In genomic region chr6:88015797-88016196, GRCm38 (mm10) we compare ENCODE assay signal across 30 mouse cellular contexts. TPM values are rescaled to one million over a fixed set of nuclear protein-coding genes. Genes with fewer than 3 reads are reported as not detected.
A peak's percentile ranks its signal among the peaks of the same experiment; 100 is the strongest.
DNase-seq lines count a peak whose midpoint lies in the region; ATAC-seq and TF ChIP-seq lines count a peak whose summit lies in the region.
"Had no signal": no experiment of that assay in that cellular context is flagged by ENCODE, and none has a peak within 500 bp of the region (broad histone marks: within the 10 kb centered on the region; RNA-seq: fewer than 3 reads in every experiment).

No protein-coding gene starts in this region.

- peaks cover 64% of the 10 kb centered on the region for H3K4me1 ChIP-seq in G1E (ENCODE audit: insufficient read depth, low read depth, low read length)
- peaks cover 21% of the 10 kb centered on the region for H3K4me1 ChIP-seq in liver, embryonic 11.5 days (replicated peaks; ENCODE audit: control insufficient read depth, insufficient read depth, low read length)
- H3K4me1 ChIP-seq in liver, embryonic 16.5 days (ENCODE audit: control insufficient read depth, low read depth, low read length) = peaks cover 17% of the 10 kb centered on the region
- H3K4me1 ChIP-seq in kidney, embryonic 14.5 days (ENCODE audit: control insufficient read depth, insufficient read depth, low read length) = no peaks in the 10 kb centered on the region
- H3K4me1 ChIP-seq: kidney, embryonic 15.5 days; midbrain, embryonic 10.5 days had no signal

- TF ChIP-seq CTCF in G1E (IDR thresholded peaks at IDR 0.05; ENCODE audit: low read depth, low read length) = no peak

- no peak overlapping the region for H3K4me3 ChIP-seq in G1E (ENCODE audit: low read depth, low read length)
- no peak overlapping the region for H3K4me3 ChIP-seq in liver, embryonic 11.5 days (ENCODE audit: low read depth, low read length)
- H3K4me3 ChIP-seq in liver, embryonic 16.5 days (ENCODE audit: low read depth, low read length) = no peak overlapping the region
- H3K4me3 ChIP-seq in kidney, embryonic 14.5 days (ENCODE audit: low read length) = no peak overlapping the region
- H3K4me3 ChIP-seq: embryonic facial prominence, embryonic 12.5 days; kidney, embryonic 15.5 days; layer of hippocampus, adult 2 months; limb, embryonic 13.5 days; midbrain, embryonic 10.5 days; neural tube, embryonic 12.5 days had no signal

- H3K36me3 ChIP-seq in G1E (replicated peaks) = peaks cover 80% of the 10 kb centered on the region
- peaks cover 11% of the 10 kb centered on the region for H3K36me3 ChIP-seq in liver, embryonic 11.5 days (ENCODE audit: control insufficient read depth, insufficient read depth, low read length)
- peaks cover 3% of the 10 kb centered on the region for H3K36me3 ChIP-seq in liver, embryonic 16.5 days (ENCODE audit: control insufficient read depth, insufficient read depth)
- H3K36me3 ChIP-seq in kidney, embryonic 14.5 days (ENCODE audit: control insufficient read depth, insufficient read depth, low read length) = peaks cover 22% of the 10 kb centered on the region

- H3K27ac ChIP-seq in liver, embryonic 11.5 days (ENCODE audit: low read depth, low read length) = no peak overlapping the region
- H3K27ac ChIP-seq in liver, embryonic 16.5 days (ENCODE audit: low read length) = no peak overlapping the region
- H3K27ac ChIP-seq in kidney, embryonic 14.5 days (ENCODE audit: low read depth, low read length) = no peak overlapping the region
- H3K27ac ChIP-seq: embryonic facial prominence, embryonic 12.5 days; kidney, embryonic 15.5 days; limb, embryonic 13.5 days; macrophage; midbrain, embryonic 10.5 days; neural tube, embryonic 12.5 days had no signal

- no peaks in the 10 kb centered on the region for H3K9me3 ChIP-seq in G1E (replicated peaks)
- H3K9me3 ChIP-seq in liver, embryonic 11.5 days (ENCODE audit: control insufficient read depth, low read length) = no peaks in the 10 kb centered on the region
- H3K9me3 ChIP-seq in liver, embryonic 16.5 days (replicated peaks; ENCODE audit: control insufficient read depth, low read length) = no peaks in the 10 kb centered on the region
- H3K9me3 ChIP-seq in kidney, embryonic 14.5 days (ENCODE audit: control insufficient read depth, low read length) = no peaks in the 10 kb centered on the region
- H3K9me3 ChIP-seq: embryonic facial prominence, embryonic 12.5 days; kidney, embryonic 15.5 days; limb, embryonic 13.5 days; midbrain, embryonic 10.5 days; neural tube, embryonic 12.5 days had no signal

- DNase-seq in G1E (ENCODE audit: low spot score) = peak; percentile 35
- peak; percentile 8 for DNase-seq in MEL-GATA-1-ER (ENCODE audit: extremely low read depth, low read depth)
- DNase-seq in liver, embryonic 11.5 days (ENCODE audit: low spot score) = no peak
- DNase-seq in kidney, adult 9 months = no peak
- no peak for DNase-seq in ovary, postnatal 36 days (ENCODE audit: low spot score)
- DNase-seq: adrenal gland, adult 2 months; B cell, adult 2 months; cerebellum, adult 11 months; cerebellum, adult 9-10 months; cerebellum, postnatal 36 days; embryo, embryonic 11 days; kidney, postnatal 25 days; lung, adult 2 months; lung, postnatal 10 days; right cerebral cortex, postnatal 4 days; thymus, postnatal 4 days had no signal

- peak overlapping the region; percentile 36 for H3K4me2 ChIP-seq in liver, embryonic 11.5 days
- H3K4me2 ChIP-seq in liver, embryonic 16.5 days (ENCODE audit: low read depth, low read length) = no peak overlapping the region
- no peak overlapping the region for H3K4me2 ChIP-seq in kidney, embryonic 14.5 days (replicated peaks; ENCODE audit: low read depth, low read length)
- H3K4me2 ChIP-seq: embryonic facial prominence, embryonic 12.5 days; kidney, embryonic 15.5 days; limb, embryonic 13.5 days; neural tube, embryonic 12.5 days had no signal

- H3K27me3 ChIP-seq in G1E (ENCODE audit: insufficient read depth, low read length) = no peaks in the 10 kb centered on the region
- no peaks in the 10 kb centered on the region for H3K27me3 ChIP-seq in liver, embryonic 11.5 days (replicated peaks; ENCODE audit: control insufficient read depth, insufficient read depth, low read length)
- H3K27me3 ChIP-seq in liver, embryonic 16.5 days (ENCODE audit: control insufficient read depth, insufficient read depth, low read depth, low read length) = no peaks in the 10 kb centered on the region
- H3K27me3 ChIP-seq in kidney, embryonic 14.5 days (ENCODE audit: control insufficient read depth, insufficient read depth, low read length) = no peaks in the 10 kb centered on the region
- H3K27me3 ChIP-seq: CH12.LX; embryonic facial prominence, embryonic 12.5 days; kidney, embryonic 15.5 days; limb, embryonic 13.5 days; neural tube, embryonic 12.5 days had no signal

- 42% methylated on average over 2 of the region's 2 CpGs for WGBS in liver, embryonic 11.5 days
- WGBS in liver, embryonic 16.5 days (ENCODE audit: insufficient replicate concordance) = 21% methylated on average over 2 of the region's 2 CpGs
- WGBS in kidney, embryonic 14.5 days = 80% methylated on average over 2 of the region's 2 CpGs

- no peak overlapping the region for H3K9ac ChIP-seq in liver, embryonic 11.5 days (ENCODE audit: low read depth, low read length)
- H3K9ac ChIP-seq in liver, embryonic 16.5 days (ENCODE audit: low read depth, low read length) = no peak overlapping the region; the same call in 1 of the 2 replicates
- H3K9ac ChIP-seq in kidney, embryonic 14.5 days (ENCODE audit: low read depth, low read length) = no peak overlapping the region
- H3K9ac ChIP-seq: embryonic facial prominence, embryonic 12.5 days; kidney, embryonic 15.5 days; limb, embryonic 13.5 days; neural tube, embryonic 12.5 days had no signal

- ATAC-seq in G1E (ENCODE audit: extremely low read depth, insufficient number of reproducible peaks, low FRiP score, poor library complexity, severe bottlenecking) = no peak
- peak; percentile 77 for ATAC-seq in liver, embryonic 11.5 days (replicated peaks; ENCODE audit: low FRiP score)
- ATAC-seq in liver, embryonic 16.5 days (ENCODE audit: low read depth) = peak; percentile 69
- ATAC-seq in kidney, embryonic 14.5 days (ENCODE audit: low FRiP score, low TSS enrichment) = no peak
- ATAC-seq: activated CD4-positive, CD25-positive, alpha-beta regulatory T cell, adult 4 months; forebrain, embryonic 14.5 days; hindbrain, embryonic 16.5 days; midbrain, embryonic 16.5 days had no signal

RNA-seq across cellular contexts. Expression of gene Rab7, which starts 29.3 kb away (rescaled TPM):
- total RNA-seq in G1E (2014; fragmentation: Nextera tagmentation) = 419 and 473 TPM in 2 replicates
- 80.7 and 101 TPM in 2 replicates for total RNA-seq in G1E (2017)
- 89.5 and 89.9 TPM in 2 replicates for polyA plus RNA-seq in G1E (2012)
- polyA plus RNA-seq in liver, embryonic 11.5 days (2014; fragmentation: Nextera tagmentation; extraction: Ambion mirVana) = 221 and 230 TPM in 2 replicates
- 112 and 113 TPM in 2 replicates for polyA plus RNA-seq in liver, embryonic 16.5 days (2015; fragmentation: Nextera tagmentation; extraction: Ambion mirVana)
- 151 and 222 TPM in 2 replicates for polyA plus RNA-seq in kidney, embryonic 14.5 days (2014; fragmentation: Nextera tagmentation; extraction: Ambion mirVana)

RNA-seq across cellular contexts. Expression of gene H1fx, which starts 34.4 kb away (rescaled TPM):
- total RNA-seq in G1E (2014; fragmentation: Nextera tagmentation) (not detected in 2 replicates), G1E (2017) (not detected in 2 replicates)
- polyA plus RNA-seq in G1E (2012) = not detected in 2 replicates
- polyA plus RNA-seq in liver, embryonic 11.5 days (2014; fragmentation: Nextera tagmentation; extraction: Ambion mirVana) = 16.8 and 21.2 TPM in 2 replicates
- 0.55 and 0.79 TPM in 2 replicates for polyA plus RNA-seq in liver, embryonic 16.5 days (2015; fragmentation: Nextera tagmentation; extraction: Ambion mirVana)
- 38.2 and 45.8 TPM in 2 replicates for polyA plus RNA-seq in kidney, embryonic 14.5 days (2014; fragmentation: Nextera tagmentation; extraction: Ambion mirVana)
- polyA plus RNA-seq: activated CD4-positive, CD25-positive, alpha-beta regulatory T cell, adult 4 months had no signal

Comparison
In these comparisons a context has a peak if more than half of its experiments do, and no peak if none do; other contexts are left out.
1. ATAC-seq: peak in liver, embryonic 11.5 days (single experiment) and liver, embryonic 16.5 days (single experiment); none in G1E (single experiment) and kidney, embryonic 14.5 days (single experiment).
2. DNase-seq: peak in G1E (single experiment) and MEL-GATA-1-ER (single experiment); none in liver, embryonic 11.5 days (single experiment), kidney, adult 9 months (single experiment) and ovary, postnatal 36 days (single experiment).